8 mouse cellular contexts compared by ENCODE assay signal in the genomic region with DNA sequence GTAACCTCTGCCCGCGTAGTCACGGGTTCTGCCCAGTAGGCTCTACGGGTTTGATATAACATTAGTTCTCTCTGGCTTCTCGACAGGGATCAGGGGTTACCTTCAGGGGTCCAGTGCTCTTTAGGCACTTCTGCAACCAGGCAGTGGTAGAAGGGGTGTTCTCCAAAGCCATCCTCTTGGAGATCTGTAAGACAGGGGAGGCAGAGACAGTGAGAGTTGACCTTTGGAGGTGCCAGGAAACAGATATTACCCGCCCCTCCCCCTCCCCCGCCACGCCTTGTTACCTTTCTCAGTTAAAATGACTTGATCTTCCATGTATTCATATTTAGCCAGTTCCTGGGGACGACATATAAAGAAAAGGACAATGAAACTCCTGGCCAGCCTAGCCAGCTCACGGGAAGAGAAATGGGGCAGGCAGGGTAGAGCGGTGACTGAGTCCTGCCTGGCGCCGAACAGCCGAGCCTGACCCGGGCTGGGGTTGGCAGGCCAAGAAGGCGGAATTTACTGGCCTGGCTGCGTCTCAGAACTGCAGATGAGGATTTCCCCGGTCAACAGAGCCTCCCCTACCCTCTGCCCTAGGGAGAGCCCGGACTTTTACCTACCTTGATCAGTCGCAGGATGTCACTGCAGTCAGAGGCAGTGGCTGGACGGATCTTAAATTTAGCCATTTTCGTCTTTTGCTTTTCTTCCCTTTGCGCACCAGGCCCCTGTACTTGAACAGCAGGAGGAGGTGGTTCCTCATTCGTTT. TPM values are rescaled to one million over a fixed set of nuclear protein-coding genes. Genes with fewer than 3 reads are reported as not detected.
DNase-seq lines count a peak whose midpoint lies in the region; ATAC-seq and TF ChIP-seq lines count a peak whose summit lies in the region.

No protein-coding gene starts in this region.

- no peak for TF ChIP-seq CTCF in testis, adult 2 months (IDR thresholded peaks at IDR 0.05; ENCODE audit: control insufficient read depth, insufficient read depth, insufficient replicate concordance, low read depth, low read length)

- peak overlapping the region; percentile 59 for H3K4me2 ChIP-seq in hindbrain, embryonic 16.5 days (ENCODE audit: low read length)
- H3K4me2 ChIP-seq in liver, embryonic 11.5 days = peak overlapping the region; percentile 64

- H3K36me3 ChIP-seq in testis, adult 2 months (ENCODE audit: control insufficient read depth, insufficient read depth, low read length) = no peaks in the 10 kb centered on the region
- H3K36me3 ChIP-seq in hindbrain, embryonic 16.5 days (ENCODE audit: control insufficient read depth, insufficient read depth, low read length) = no peaks in the 10 kb centered on the region
- H3K36me3 ChIP-seq in liver, embryonic 11.5 days (ENCODE audit: control insufficient read depth, insufficient read depth, low read length) = no peaks in the 10 kb centered on the region

- H3K9ac ChIP-seq in hindbrain, embryonic 16.5 days (ENCODE audit: low read depth, low read length) = peak overlapping the region; percentile 58
- H3K9ac ChIP-seq in liver, embryonic 11.5 days (ENCODE audit: low read depth, low read length) = peak overlapping the region; percentile 64

- H3K27ac ChIP-seq in testis, adult 2 months (ENCODE audit: control insufficient read depth, insufficient read depth, low read depth, low read length) = peak overlapping the region; percentile 76
- H3K27ac ChIP-seq in hindbrain, embryonic 16.5 days (ENCODE audit: low read depth, low read length) = peak overlapping the region; percentile 57; the same call in 1 of the 2 replicates
- H3K27ac ChIP-seq in liver, embryonic 11.5 days (ENCODE audit: low read depth, low read length) = peak overlapping the region; percentile 52; the same call in 1 of the 2 replicates

- WGBS in hindbrain, embryonic 16.5 days = 31% methylated on average over 23 of the region's 24 CpGs
- WGBS in liver, embryonic 11.5 days = 27% methylated on average over 21 of the region's 24 CpGs

- DNase-seq in testis, postnatal 14 days (ENCODE audit: low spot score) = no peak
- DNase-seq in cerebellum, adult 9-11 months = peak; percentile 43
- peak; percentile 3 to 9 for DNase-seq in frontal cortex, postnatal 14 days (ENCODE audit: low spot score in 2 of 2)
- DNase-seq in liver, embryonic 11.5 days (ENCODE audit: low spot score) = peak; percentile 43
- peak; percentile 58 for DNase-seq in naive thymus-derived CD4-positive, alpha-beta T cell, adult 2 months (ENCODE audit: low read depth)
- peak; percentile 31 for DNase-seq in thymus, postnatal 4 days

- TF ChIP-seq POLR2A in testis, adult 2 months (IDR thresholded peaks at IDR 0.05; ENCODE audit: control insufficient read depth, low read depth, low read length) = no peak

- H3K4me1 ChIP-seq in testis, adult 2 months (ENCODE audit: control insufficient read depth, insufficient read depth, low read length) = no peaks in the 10 kb centered on the region
- no peaks in the 10 kb centered on the region for H3K4me1 ChIP-seq in hindbrain, embryonic 16.5 days (ENCODE audit: control insufficient read depth, insufficient read depth, low read depth, low read length)
- no peaks in the 10 kb centered on the region for H3K4me1 ChIP-seq in liver, embryonic 11.5 days (replicated peaks; ENCODE audit: control insufficient read depth, insufficient read depth, low read length)

- peak; percentile 76 for ATAC-seq in hindbrain, embryonic 16.5 days
- ATAC-seq in liver, embryonic 11.5 days (replicated peaks; ENCODE audit: low FRiP score) = peak; percentile 64

- H3K9me3 ChIP-seq in hindbrain, embryonic 16.5 days (ENCODE audit: control insufficient read depth, low read length) = no peaks in the 10 kb centered on the region
- H3K9me3 ChIP-seq in liver, embryonic 11.5 days (ENCODE audit: control insufficient read depth, low read length) = no peaks in the 10 kb centered on the region

- H3K4me3 ChIP-seq in testis, adult 2 months (ENCODE audit: control insufficient read depth, low read depth, low read length) = peak overlapping the region; percentile 89
- H3K4me3 ChIP-seq in hindbrain, embryonic 16.5 days (ENCODE audit: low read length) = peak overlapping the region; percentile 46
- peak overlapping the region; percentile 62 for H3K4me3 ChIP-seq in liver, embryonic 11.5 days (ENCODE audit: low read depth, low read length)

- no peaks in the 10 kb centered on the region for H3K27me3 ChIP-seq in testis, adult 2 months (ENCODE audit: control insufficient read depth, insufficient read depth, low read length)
- no peaks in the 10 kb centered on the region for H3K27me3 ChIP-seq in hindbrain, embryonic 16.5 days (replicated peaks; ENCODE audit: control insufficient read depth, insufficient read depth, low read length)
- no peaks in the 10 kb centered on the region for H3K27me3 ChIP-seq in liver, embryonic 11.5 days (replicated peaks; ENCODE audit: control insufficient read depth, insufficient read depth, low read length)

RNA-seq across cellular contexts. Expression of a gene that starts 0.6 kb away (rescaled TPM):
- polyA plus RNA-seq in testis, adult 2 months (2012; rRNA removed) = 5.3 and 12.0 TPM in 2 replicates
- polyA plus RNA-seq in hindbrain, embryonic 16.5 days (2015; fragmentation: Nextera tagmentation; extraction: Ambion mirVana) = 82.5 and 92.3 TPM in 2 replicates
- polyA plus RNA-seq in liver, embryonic 11.5 days (2014; fragmentation: Nextera tagmentation; extraction: Ambion mirVana) = 94.7 and 102 TPM in 2 replicates

RNA-seq across cellular contexts. Expression of a gene that starts 46.6 kb away (rescaled TPM):
- 23.6 and 24.4 TPM in 2 replicates for polyA plus RNA-seq in testis, adult 2 months (2012; rRNA removed)
- 44.3 and 50.9 TPM in 2 replicates for polyA plus RNA-seq in hindbrain, embryonic 16.5 days (2015; fragmentation: Nextera tagmentation; extraction: Ambion mirVana)
- 23.7 and 24.3 TPM in 2 replicates for polyA plus RNA-seq in liver, embryonic 11.5 days (2014; fragmentation: Nextera tagmentation; extraction: Ambion mirVana)
